Mouse (Mus musculus): Measurements from ENCODE around the gene Rph3al. TPM values are rescaled to one million over a fixed set of nuclear protein-coding genes. Genes with fewer than 3 reads are reported as not detected.

Rph3al gene
- polyA plus RNA-seq, 1 experiment = 3.8 TPM

DNA sequence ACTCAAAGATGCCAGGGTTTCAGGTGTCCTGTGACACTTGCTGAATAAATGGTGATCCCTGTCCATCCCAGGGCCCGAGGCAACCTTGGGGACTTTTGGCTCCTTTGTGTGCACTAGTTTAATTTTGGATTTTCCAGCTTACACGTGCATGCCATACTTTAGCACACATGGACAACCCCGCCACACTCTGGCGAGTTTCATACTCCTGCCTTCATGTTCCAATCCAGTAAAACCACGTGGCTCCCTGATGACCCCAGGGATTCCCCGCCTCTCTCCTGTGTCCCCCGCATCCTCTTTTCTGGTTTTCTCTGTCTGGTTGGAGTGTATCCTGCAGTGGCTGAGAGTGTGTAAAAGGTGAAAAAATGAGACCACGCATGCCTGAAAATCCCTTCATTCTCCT is 110.8 kb downstream of the Rph3al start:
- TF ChIP-seq CTCF (IDR thresholded peaks at IDR 0.05; ENCODE audit: extremely low read depth, insufficient read depth, insufficient read length, insufficient replicate concordance) (no peak), POLR2A (IDR thresholded peaks at IDR 0.05; ENCODE audit: low read depth, low read length) (no peak)
- Histone ChIP-seq H3K27ac (ENCODE audit: insufficient read depth, low read length) (no peak overlapping the region), H3K4me1 (ENCODE audit: control insufficient read depth, insufficient read depth, insufficient read length) (peaks cover 1% of the 10 kb centered on the region; the same call in 1 of the 2 replicates), H3K4me3 (ENCODE audit: extremely low read depth, insufficient read depth, insufficient read length) (no peak overlapping the region), H3K27me3 (ENCODE audit: control insufficient read depth, insufficient read depth, low read length) (no peaks in the 10 kb centered on the region), H3K36me3 (ENCODE audit: control insufficient read depth, insufficient read depth, low read length) (no peaks in the 10 kb centered on the region)
- 38% methylated on average over 8 of the region's 8 CpGs for WGBS
- no peak for DNase-seq (ENCODE audit: low read depth in 1 of 2, low spot score in 2 of 2)

GRCm38 (mm10) chr11:75823506-75823905 is 114.7 kb downstream of the Rph3al start:
- DNase-seq (ENCODE audit: low read depth in 1 of 2, low spot score in 2 of 2) = no peak
- Histone ChIP-seq H3K36me3 (ENCODE audit: control insufficient read depth, insufficient read depth, low read length) (no peaks in the 10 kb centered on the region), H3K27ac (ENCODE audit: insufficient read depth, low read length) (no peak overlapping the region), H3K4me3 (ENCODE audit: extremely low read depth, insufficient read depth, insufficient read length) (no peak overlapping the region), H3K4me1 (ENCODE audit: control insufficient read depth, insufficient read depth, insufficient read length) (peaks cover 1% of the 10 kb centered on the region; the same call in 1 of the 2 replicates), H3K27me3 (ENCODE audit: control insufficient read depth, insufficient read depth, low read length) (no peaks in the 10 kb centered on the region)
- WGBS = 88% methylated on average over 7 of the region's 7 CpGs
- TF ChIP-seq CTCF (IDR thresholded peaks at IDR 0.05; ENCODE audit: extremely low read depth, insufficient read depth, insufficient read length, insufficient replicate concordance) (no peak), POLR2A (IDR thresholded peaks at IDR 0.05; ENCODE audit: low read depth, low read length) (no peak)

DNA sequence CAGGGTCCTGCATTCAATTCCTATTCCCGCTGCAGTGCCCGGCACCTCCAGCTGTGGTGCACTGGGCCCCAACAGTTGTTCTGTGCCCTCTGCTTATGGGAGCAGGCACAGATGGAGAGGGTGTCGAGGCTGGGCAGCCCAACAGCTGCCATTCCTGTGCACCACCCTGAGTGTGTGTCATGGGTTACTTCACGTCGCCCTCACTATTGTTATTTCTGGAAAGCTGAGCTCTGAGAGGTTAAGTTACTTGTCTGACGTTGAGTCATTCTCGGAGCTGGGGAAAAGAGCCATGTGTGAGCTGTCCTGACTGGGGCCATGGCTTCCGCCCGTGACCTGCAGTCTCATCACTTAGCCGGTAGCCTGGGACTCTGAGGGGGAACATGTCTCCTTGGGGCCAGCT is 125.1 kb downstream of the Rph3al start:
- WGBS = 80% methylated on average over 10 of the region's 10 CpGs

DNA sequence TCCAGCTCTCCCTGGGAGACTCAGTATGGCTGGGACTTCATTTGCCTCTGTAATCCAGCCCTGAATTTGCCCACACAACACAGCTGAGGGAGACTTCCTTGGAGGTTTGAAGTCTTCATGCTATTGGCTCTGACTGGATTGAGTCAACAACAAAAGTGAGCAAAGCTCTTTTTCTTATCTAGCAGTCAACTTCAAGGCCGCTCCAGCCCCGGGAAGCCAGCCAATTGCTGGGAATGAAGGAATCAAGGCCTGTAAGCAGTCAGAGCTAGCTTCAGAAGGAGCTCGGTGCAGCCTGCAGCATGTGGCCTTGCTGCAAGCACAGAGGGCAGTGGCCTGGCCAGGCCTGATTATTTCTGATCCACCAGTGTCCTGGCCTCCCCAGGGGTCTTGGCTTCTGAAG is 126.3 kb downstream of the Rph3al start:
- Histone ChIP-seq H3K27me3 (ENCODE audit: control insufficient read depth, insufficient read depth, low read length) (no peaks in the 10 kb centered on the region), H3K27ac (ENCODE audit: insufficient read depth, low read length) (no peak overlapping the region; the same call in 1 of the 2 replicates)
- DNase-seq (ENCODE audit: low read depth in 1 of 2, low spot score in 2 of 2) = no peak

More for the DNA sequence above, 125.1 kb downstream of the Rph3al start:
- no peaks in the 10 kb centered on the region for H3K36me3 ChIP-seq (ENCODE audit: control insufficient read depth, insufficient read depth, low read length)
- H3K4me1 ChIP-seq (ENCODE audit: control insufficient read depth, insufficient read depth, insufficient read length) = no peaks in the 10 kb centered on the region
- no peaks in the 10 kb centered on the region for H3K27me3 ChIP-seq (ENCODE audit: control insufficient read depth, insufficient read depth, low read length)
- TF ChIP-seq CTCF (IDR thresholded peaks at IDR 0.05; ENCODE audit: extremely low read depth, insufficient read depth, insufficient read length, insufficient replicate concordance) (no peak), POLR2A (IDR thresholded peaks at IDR 0.05; ENCODE audit: low read depth, low read length) (no peak)
- H3K4me3 ChIP-seq (ENCODE audit: extremely low read depth, insufficient read depth, insufficient read length) = no peak overlapping the region
- H3K27ac ChIP-seq (ENCODE audit: insufficient read depth, low read length) = no peak overlapping the region
- no peak for DNase-seq (ENCODE audit: low read depth in 1 of 2, low spot score in 2 of 2)

DNA sequence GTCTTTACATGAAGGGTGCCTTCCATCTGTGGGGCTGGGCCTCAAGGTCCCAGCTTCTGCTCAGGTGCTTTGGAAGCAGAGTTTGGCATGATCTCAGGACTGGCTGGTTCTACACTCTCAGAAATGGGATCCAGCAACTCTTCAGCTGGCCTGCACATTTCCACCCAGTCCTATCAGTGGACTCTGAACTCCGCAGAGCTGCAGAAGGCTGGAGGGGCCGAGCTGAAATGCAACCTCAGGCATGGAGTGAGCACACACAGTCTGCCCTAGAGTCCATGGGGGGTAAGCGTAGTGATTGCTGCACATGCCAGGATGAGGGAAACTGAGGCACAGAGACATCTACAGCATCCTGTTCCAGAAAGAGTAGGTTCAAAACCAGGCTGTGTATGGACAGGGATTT is 127.7 kb downstream of the Rph3al start:
- Histone ChIP-seq H3K27ac (ENCODE audit: insufficient read depth, low read length) (no peak overlapping the region), H3K27me3 (ENCODE audit: control insufficient read depth, insufficient read depth, low read length) (no peaks in the 10 kb centered on the region), H3K4me1 (ENCODE audit: control insufficient read depth, insufficient read depth, insufficient read length) (no peaks in the 10 kb centered on the region), H3K36me3 (ENCODE audit: control insufficient read depth, insufficient read depth, low read length) (no peaks in the 10 kb centered on the region), H3K4me3 (ENCODE audit: extremely low read depth, insufficient read depth, insufficient read length) (no peak overlapping the region)
- WGBS = 89% methylated on average over 3 of the region's 3 CpGs
- no peak for DNase-seq (ENCODE audit: low read depth in 1 of 2, low spot score in 2 of 2)
- no peak for TF ChIP-seq POLR2A (IDR thresholded peaks at IDR 0.05; ENCODE audit: low read depth, low read length)
- TF ChIP-seq CTCF (IDR thresholded peaks at IDR 0.05; ENCODE audit: extremely low read depth, insufficient read depth, insufficient read length, insufficient replicate concordance) = no peak

More for the DNA sequence above, 126.3 kb downstream of the Rph3al start:
- no peaks in the 10 kb centered on the region for H3K4me1 ChIP-seq (ENCODE audit: control insufficient read depth, insufficient read depth, insufficient read length)
- H3K36me3 ChIP-seq (ENCODE audit: control insufficient read depth, insufficient read depth, low read length) = no peaks in the 10 kb centered on the region
- H3K4me3 ChIP-seq (ENCODE audit: extremely low read depth, insufficient read depth, insufficient read length) = no peak overlapping the region
- WGBS = 87% methylated on average over 3 of the region's 3 CpGs
- TF ChIP-seq CTCF (IDR thresholded peaks at IDR 0.05; ENCODE audit: extremely low read depth, insufficient read depth, insufficient read length, insufficient replicate concordance) (no peak), POLR2A (IDR thresholded peaks at IDR 0.05; ENCODE audit: low read depth, low read length) (no peak)

DNA sequence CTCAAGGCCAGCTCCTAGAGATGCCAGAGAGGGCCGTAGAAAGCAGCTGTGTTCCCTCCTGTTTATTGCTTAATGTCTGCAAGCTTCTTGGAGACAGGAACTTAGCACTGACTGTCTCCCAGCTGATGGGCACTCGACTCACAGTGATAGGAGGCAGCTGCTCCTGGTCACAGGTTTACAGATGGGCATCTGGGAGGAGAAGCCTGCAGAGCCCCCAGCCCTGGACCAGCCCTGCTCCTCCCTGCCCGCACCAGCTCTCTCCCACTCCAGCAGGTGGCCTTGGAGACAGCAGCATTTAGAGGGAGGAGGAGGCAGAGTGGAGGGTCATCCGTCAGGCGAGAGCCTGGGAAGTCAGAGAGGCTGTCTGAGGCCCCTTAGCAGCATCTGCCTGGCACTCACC is 130.7 kb downstream of the Rph3al start:
- DNase-seq (ENCODE audit: low read depth in 1 of 2, low spot score in 2 of 2) = no peak
- H3K27me3 ChIP-seq (ENCODE audit: control insufficient read depth, insufficient read depth, low read length) = no peaks in the 10 kb centered on the region
- H3K4me1 ChIP-seq (ENCODE audit: control insufficient read depth, insufficient read depth, insufficient read length) = no peaks in the 10 kb centered on the region
- 71% methylated on average over 5 of the region's 5 CpGs for WGBS
- no peaks in the 10 kb centered on the region for H3K36me3 ChIP-seq (ENCODE audit: control insufficient read depth, insufficient read depth, low read length)
- H3K4me3 ChIP-seq (ENCODE audit: extremely low read depth, insufficient read depth, insufficient read length) = no peak overlapping the region
- H3K27ac ChIP-seq (ENCODE audit: insufficient read depth, low read length) = no peak overlapping the region
- TF ChIP-seq CTCF (IDR thresholded peaks at IDR 0.05; ENCODE audit: extremely low read depth, insufficient read depth, insufficient read length, insufficient replicate concordance) (no peak), POLR2A (IDR thresholded peaks at IDR 0.05; ENCODE audit: low read depth, low read length) (no peak)

GRCm38 (mm10) chr11:75801771-75802550 is 136.3 kb downstream of the Rph3al start:
- no peak overlapping the region for H3K4me3 ChIP-seq (ENCODE audit: extremely low read depth, insufficient read depth, insufficient read length)
- no peaks in the 10 kb centered on the region; the same call in 1 of the 2 replicates for H3K27me3 ChIP-seq (ENCODE audit: control insufficient read depth, insufficient read depth, low read length)
- H3K4me1 ChIP-seq (ENCODE audit: control insufficient read depth, insufficient read depth, insufficient read length) = no peaks in the 10 kb centered on the region
- WGBS = 84% methylated on average over 7 of the region's 7 CpGs
- TF ChIP-seq POLR2A (IDR thresholded peaks at IDR 0.05; ENCODE audit: low read depth, low read length) = no peak
- no peak for TF ChIP-seq CTCF (IDR thresholded peaks at IDR 0.05; ENCODE audit: extremely low read depth, insufficient read depth, insufficient read length, insufficient replicate concordance)
- H3K27ac ChIP-seq (ENCODE audit: insufficient read depth, low read length) = no peak overlapping the region
- no peaks in the 10 kb centered on the region for H3K36me3 ChIP-seq (ENCODE audit: control insufficient read depth, insufficient read depth, low read length)
- no peak for DNase-seq (ENCODE audit: low read depth in 1 of 2, low spot score in 2 of 2)
